Mouse (Mus musculus): ENCODE data around the gene Zpbp2. TPM values are rescaled to one million over a fixed set of nuclear protein-coding genes. Genes with fewer than 3 reads are reported as not detected.
A peak's percentile ranks its signal among the peaks of the same experiment; 100 is the strongest.
"Not testable (repeated sequence)": the region's sequence is repeated elsewhere in the genome, so short reads cannot be mapped to it uniquely, and the experiment has no call there.

The Zpbp2 gene
- polyA plus RNA-seq, 1 experiment from 2014 or later, result 0.32 TPM

GRCm38 (mm10) chr11:98598851-98599290 is 48.0 kb downstream of the Zpbp2 start:
- WGBS, result 66% methylated on average over 18 of the region's 18 CpGs
- peaks cover 21% of the 10 kb centered on the region for H3K4me1 ChIP-seq

DNA sequence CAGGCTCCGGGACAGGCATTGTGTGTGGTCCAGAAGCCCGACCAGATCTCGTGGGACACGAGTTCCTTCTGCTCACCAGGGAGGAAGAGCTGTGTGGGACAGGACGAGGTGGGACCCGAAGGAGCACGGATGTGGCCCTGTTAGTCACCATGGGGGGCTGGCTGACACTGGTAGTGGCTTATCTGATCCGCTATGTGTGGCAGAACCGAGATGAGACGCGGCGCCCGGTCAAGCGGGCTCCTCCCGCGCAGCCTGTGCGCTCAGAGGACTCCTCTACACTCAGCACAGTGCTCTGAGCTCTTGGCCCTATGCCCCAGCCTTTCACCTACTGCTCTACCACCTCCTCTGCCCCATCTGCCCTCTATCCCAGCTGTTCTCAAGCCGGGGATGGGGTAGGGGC is 48.4 kb downstream of the Zpbp2 start:
- Histone ChIP-seq H3K9me3 (replicated peaks) (no peaks in the 10 kb centered on the region), H3K4me3 (no peak overlapping the region), H3K4me1 (peaks cover 21% of the 10 kb centered on the region), H3K27ac (replicated peaks) (no peak overlapping the region), H3K36me3 (no peaks in the 10 kb centered on the region), H3K27me3 (ENCODE audit: low read depth, poor library complexity, severe bottlenecking) (peaks cover 45% of the 10 kb centered on the region)
- DNase-seq (ENCODE audit: low spot score), result no peak
- 44% methylated on average over 18 of the region's 18 CpGs for WGBS

More at GRCm38 (mm10) chr11:98598851-98599290, 48.0 kb downstream of the Zpbp2 start:
- peaks cover 45% of the 10 kb centered on the region for H3K27me3 ChIP-seq (ENCODE audit: low read depth, poor library complexity, severe bottlenecking)
- no peak for DNase-seq (ENCODE audit: low spot score)
- no peaks in the 10 kb centered on the region for H3K9me3 ChIP-seq (replicated peaks)
- H3K27ac ChIP-seq (replicated peaks), result no peak overlapping the region
- H3K36me3 ChIP-seq, result no peaks in the 10 kb centered on the region
- H3K4me3 ChIP-seq, result no peak overlapping the region

- Histone ChIP-seq H3K4me1 (peaks cover 21% of the 10 kb centered on the region), H3K4me3 (peak overlapping the region; percentile 54), H3K9me3 (replicated peaks) (no peaks in the 10 kb centered on the region), H3K27ac (replicated peaks) (peak overlapping the region; percentile 76), H3K27me3 (ENCODE audit: low read depth, poor library complexity, severe bottlenecking) (peaks cover 45% of the 10 kb centered on the region), H3K36me3 (no peaks in the 10 kb centered on the region)
- DNase-seq (ENCODE audit: low spot score), result peak; percentile 76
- WGBS, result 1% methylated on average over 20 of the region's 20 CpGs
Measured at GRCm38 (mm10) chr11:98602090-98602690, 51.3 kb downstream of the Zpbp2 start.

DNA sequence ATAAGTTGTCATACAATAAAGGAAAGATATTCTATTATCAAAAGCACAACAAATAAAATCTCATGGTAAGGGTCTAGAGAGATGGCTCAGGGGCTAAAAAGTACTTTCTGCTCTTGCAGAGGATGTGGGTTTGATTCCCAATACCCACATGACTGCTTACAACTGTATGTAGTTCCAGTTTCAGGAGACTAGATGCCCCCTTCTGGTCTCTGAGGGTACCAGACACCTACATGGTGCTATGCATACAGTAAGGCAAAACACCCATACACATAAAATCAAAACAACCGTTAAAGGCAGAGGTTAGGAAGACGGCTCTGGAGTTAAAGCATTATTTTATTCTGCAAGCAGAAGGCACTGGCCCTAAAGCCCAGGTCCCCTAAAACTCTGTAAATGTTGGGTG is 53.1 kb downstream of the Zpbp2 start:
- H3K27ac ChIP-seq (replicated peaks), result no peak overlapping the region
- no peak overlapping the region for H3K4me3 ChIP-seq
- no peaks in the 10 kb centered on the region for H3K9me3 ChIP-seq (replicated peaks)
- WGBS, result 85% methylated on average over 2 of the region's 2 CpGs
- H3K4me1 ChIP-seq, result peaks cover 20% of the 10 kb centered on the region
- DNase-seq (ENCODE audit: low spot score), result no peak
- no peaks in the 10 kb centered on the region for H3K36me3 ChIP-seq
- H3K27me3 ChIP-seq (ENCODE audit: low read depth, poor library complexity, severe bottlenecking), result peaks cover 32% of the 10 kb centered on the region

- DNase-seq (ENCODE audit: low spot score); H3K4me3 ChIP-seq; H3K36me3 ChIP-seq; H3K27ac ChIP-seq (replicated peaks); H3K9me3 ChIP-seq (replicated peaks): not testable (repeated sequence)
- 76% methylated on average over 6 of the region's 6 CpGs for WGBS
- Histone ChIP-seq H3K27me3 (ENCODE audit: low read depth, poor library complexity, severe bottlenecking) (peaks cover 22% of the 10 kb centered on the region), H3K4me1 (peaks cover 14% of the 10 kb centered on the region)
Measured at GRCm38 (mm10) chr11:98604911-98605310, 54.0 kb downstream of the Zpbp2 start.

DNA sequence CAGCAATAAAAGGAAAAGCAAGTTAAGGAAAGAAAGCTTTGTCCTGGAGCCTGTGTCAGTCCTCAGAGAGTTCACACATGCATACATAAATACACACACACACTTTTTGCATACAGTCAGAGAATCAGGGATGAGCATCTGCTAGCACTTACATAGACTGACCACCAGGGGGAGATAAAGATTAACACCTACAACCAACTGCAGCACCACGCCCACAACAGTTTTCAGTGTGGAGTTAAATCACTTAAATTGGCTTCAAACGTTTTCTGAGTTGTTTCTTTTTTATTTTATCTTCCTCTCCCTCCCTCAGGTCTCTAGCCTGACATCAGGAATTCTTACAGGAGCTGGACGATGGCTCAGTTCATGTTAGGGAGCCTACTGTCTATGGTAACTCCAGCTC is 55.9 kb downstream of the Zpbp2 start:
- no peaks in the 10 kb centered on the region for H3K9me3 ChIP-seq (replicated peaks)
- H3K27me3 ChIP-seq (ENCODE audit: low read depth, poor library complexity, severe bottlenecking), result peaks cover 5% of the 10 kb centered on the region
- WGBS, result 10% methylated on average over 3 of the region's 3 CpGs
- peaks cover 13% of the 10 kb centered on the region for H3K4me1 ChIP-seq
- no peak for DNase-seq (ENCODE audit: low spot score)
- H3K36me3 ChIP-seq, result no peaks in the 10 kb centered on the region
- H3K4me3 ChIP-seq, result no peak overlapping the region
- no peak overlapping the region for H3K27ac ChIP-seq (replicated peaks)

Other genes with a start within 250 kb of the Zpbp2 start
- 0.05 and 0.09 TPM in 2 replicates for gene Neurod2, start 221.4 kb upstream of the Zpbp2 start, polyA plus RNA-seq (2016; fragmentation: Nextera tagmentation; extraction: Ambion mirVana)
- gene Ppp1r1b, start 202.7 kb upstream of the Zpbp2 start, polyA plus RNA-seq (2016; fragmentation: Nextera tagmentation; extraction: Ambion mirVana), result 1.0 and 1.6 TPM in 2 replicates
- gene Stard3, start 192.7 kb upstream of the Zpbp2 start, polyA plus RNA-seq (2016; fragmentation: Nextera tagmentation; extraction: Ambion mirVana), result 54.5 and 55.6 TPM in 2 replicates
- gene Tcap, start 167.3 kb upstream of the Zpbp2 start, polyA plus RNA-seq (2016; fragmentation: Nextera tagmentation; extraction: Ambion mirVana), result 0.19 TPM in 1 of 2 replicates, not detected in the other
- not detected in 2 replicates for gene Pnmt, start 164.6 kb upstream of the Zpbp2 start, polyA plus RNA-seq (2016; fragmentation: Nextera tagmentation; extraction: Ambion mirVana)
- 8.8 and 10.1 TPM in 2 replicates for gene Pgap3, start 150.6 kb upstream of the Zpbp2 start, polyA plus RNA-seq (2016; fragmentation: Nextera tagmentation; extraction: Ambion mirVana)
- gene Erbb2, start 138.6 kb upstream of the Zpbp2 start, polyA plus RNA-seq (2016; fragmentation: Nextera tagmentation; extraction: Ambion mirVana), result 21.8 and 22.4 TPM in 2 replicates
- gene Mien1, start 112.1 kb upstream of the Zpbp2 start, polyA plus RNA-seq (2016; fragmentation: Nextera tagmentation; extraction: Ambion mirVana), result 112 and 124 TPM in 2 replicates
- 1.5 and 2.3 TPM in 2 replicates for gene Grb7, start 104.7 kb upstream of the Zpbp2 start, polyA plus RNA-seq (2016; fragmentation: Nextera tagmentation; extraction: Ambion mirVana)
- 0.02 and 0.06 TPM in 2 replicates for gene Ikzf3, start 5.1 kb upstream of the Zpbp2 start, polyA plus RNA-seq (2016; fragmentation: Nextera tagmentation; extraction: Ambion mirVana)
- 65.8 and 81.0 TPM in 2 replicates for gene Ormdl3, start 36.3 kb downstream of the Zpbp2 start, polyA plus RNA-seq (2016; fragmentation: Nextera tagmentation; extraction: Ambion mirVana)
- not detected in 2 replicates for gene Lrrc3c, start 47.2 kb downstream of the Zpbp2 start, polyA plus RNA-seq (2016; fragmentation: Nextera tagmentation; extraction: Ambion mirVana)
- gene Gm12355, start 74.6 kb downstream of the Zpbp2 start, polyA plus RNA-seq (2016; fragmentation: Nextera tagmentation; extraction: Ambion mirVana), result 1.4 and 2.1 TPM in 2 replicates
- not detected in 2 replicates for gene Gsdma3, start 75.3 kb downstream of the Zpbp2 start, polyA plus RNA-seq (2016; fragmentation: Nextera tagmentation; extraction: Ambion mirVana)
- not detected in 2 replicates for gene Gsdma2, start 95.7 kb downstream of the Zpbp2 start, polyA plus RNA-seq (2016; fragmentation: Nextera tagmentation; extraction: Ambion mirVana)
- gene Gsdma, start 113.3 kb downstream of the Zpbp2 start, polyA plus RNA-seq (2016; fragmentation: Nextera tagmentation; extraction: Ambion mirVana), result not detected in 2 replicates
- 246 and 258 TPM in 2 replicates for gene Psmd3, start 131.5 kb downstream of the Zpbp2 start, polyA plus RNA-seq (2016; fragmentation: Nextera tagmentation; extraction: Ambion mirVana)
- not detected in 2 replicates for gene Csf3, start 150.2 kb downstream of the Zpbp2 start, polyA plus RNA-seq (2016; fragmentation: Nextera tagmentation; extraction: Ambion mirVana)
- 74.1 and 82.2 TPM in 2 replicates for gene Med24, start 178.3 kb downstream of the Zpbp2 start, polyA plus RNA-seq (2016; fragmentation: Nextera tagmentation; extraction: Ambion mirVana)
- gene Thra, start 189.5 kb downstream of the Zpbp2 start, polyA plus RNA-seq (2016; fragmentation: Nextera tagmentation; extraction: Ambion mirVana), result 9.5 and 15.6 TPM in 2 replicates
- gene Nr1d1, start 224.2 kb downstream of the Zpbp2 start, polyA plus RNA-seq (2016; fragmentation: Nextera tagmentation; extraction: Ambion mirVana), result 1.4 TPM in 2 replicates
- gene Msl1, start 244.4 kb downstream of the Zpbp2 start, polyA plus RNA-seq (2016; fragmentation: Nextera tagmentation; extraction: Ambion mirVana), result 22.9 and 24.3 TPM in 2 replicates